19 mouse cellular contexts compared by ENCODE assay signal in the genomic region with DNA sequence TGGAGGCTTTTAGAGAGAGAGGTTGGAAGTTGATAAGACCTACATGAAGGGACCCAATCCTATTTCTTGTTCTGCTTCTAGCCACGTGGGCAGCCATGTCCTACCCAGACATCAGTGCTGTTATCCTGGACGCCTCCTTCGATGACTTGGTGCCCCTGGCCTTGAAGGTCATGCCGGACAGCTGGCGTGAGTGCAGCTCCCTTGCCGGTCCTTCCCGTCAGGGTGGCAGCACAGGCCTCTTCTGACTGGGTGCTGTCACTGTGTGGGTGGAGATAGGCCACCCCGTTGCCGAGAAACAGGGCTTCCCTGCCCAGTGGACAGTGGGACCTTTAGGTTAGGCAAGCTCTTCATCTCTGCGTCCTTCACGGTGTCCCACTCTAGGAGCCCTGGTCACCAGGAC. TPM values are rescaled to one million over a fixed set of nuclear protein-coding genes. Genes with fewer than 3 reads are reported as not detected.
"Had no signal": no experiment of that assay in that cellular context is flagged by ENCODE, and none has a peak within 500 bp of the region (broad histone marks: within the 10 kb centered on the region; RNA-seq: fewer than 3 reads in every experiment).

No protein-coding gene starts in this region.

- H3K9me3 ChIP-seq: limb, embryonic 15.5 days; neural tube, embryonic 12.5 days had no signal

- H3K27ac ChIP-seq: limb, embryonic 15.5 days; liver, embryonic 14.5 days; neural tube, embryonic 12.5 days; stomach, postnatal 0 days had no signal

- H3K4me1 ChIP-seq: neural tube, embryonic 12.5 days had no signal

- H3K27me3 ChIP-seq: limb, embryonic 15.5 days; neural tube, embryonic 12.5 days had no signal

- DNase-seq: kidney, adult 8-10 months; kidney, postnatal 36 days; layer of hippocampus, adult 9-11 months; layer of hippocampus, postnatal 36 days; lung, adult 18-20 months; midbrain, embryonic 14.5 days; thymus, postnatal 4 days had no signal

- H3K9ac ChIP-seq: limb, embryonic 15.5 days; liver, embryonic 14.5 days; neural tube, embryonic 12.5 days had no signal

- H3K4me3 ChIP-seq: limb, embryonic 15.5 days; neural tube, embryonic 12.5 days had no signal

- H3K4me2 ChIP-seq: limb, embryonic 15.5 days; neural tube, embryonic 12.5 days had no signal

RNA-seq across cellular contexts. Expression of a gene that starts 6.9 kb away (rescaled TPM):
- total RNA-seq: layer of hippocampus, adult 18-20 months; layer of hippocampus, postnatal 36 days; left cerebral cortex, adult 8-10 months; left cerebral cortex, postnatal 25 days; megakaryocyte progenitor cell, adult 5-6 weeks; monocyte, adult 5-6 weeks; neutrophil, adult 5-6 weeks had no signal
- polyA plus RNA-seq: limb, embryonic 11.5 days; limb, embryonic 15.5 days; liver, embryonic 14.5 days; lung, embryonic 16.5 days; midbrain, embryonic 14.5 days; neural tube, embryonic 12.5 days; stomach, postnatal 0 days had no signal

RNA-seq across cellular contexts. Expression of a gene that starts 14.1 kb away (rescaled TPM):
- total RNA-seq: monocyte, adult 5-6 weeks had no signal

RNA-seq across cellular contexts. Expression of a gene that starts 15.8 kb away (rescaled TPM):
- total RNA-seq: layer of hippocampus, postnatal 36 days; left cerebral cortex, postnatal 25 days; megakaryocyte progenitor cell, adult 5-6 weeks; monocyte, adult 5-6 weeks; neutrophil, adult 5-6 weeks had no signal
- polyA plus RNA-seq: midbrain, embryonic 14.5 days had no signal
